Mouse (Mus musculus) limb, embryonic 14.5 days (tissue): ENCODE data around the gene Irf2. TPM values are rescaled to one million over a fixed set of nuclear protein-coding genes. Genes with fewer than 3 reads are reported as not detected.

Source experiments
- ATAC-seq: fragments of 200-750 bp; cut with Nextera tagmentation; 2 replicates; pipeline ENCODE4 v1.8.0; 2017; ENCODE audit warnings: low read depth, moderate number of reproducible peaks, moderate TSS enrichment; ENCODE audit not compliant: low FRiP score
- DNase-seq: peaks from one replicate; pipeline ENCODE4 v3.0.0-alpha.2; 2015; ENCODE audit warnings: low spot score
- H3K27ac ChIP-seq: fragments of 300-500 bp; sonication (generic); replicated peaks from 2 replicates; pipeline ENCODE4 v1.5.1; 2014; ENCODE audit warnings: low read depth, mild to moderate bottlenecking, low read length, moderate library complexity, mixed read lengths
- H3K27me3 ChIP-seq: fragments of 300-500 bp; sonication (generic); 2 replicates; pipeline ENCODE4 v1.6.1; 2014; ENCODE audit warnings: low read length, mixed read lengths; ENCODE audit not compliant: control insufficient read depth, insufficient read depth
- H3K36me3 ChIP-seq: fragments of 300-500 bp; sonication (generic); 2 replicates; pipeline ENCODE4 v1.6.1; 2014; ENCODE audit warnings: mild to moderate bottlenecking, low read length, moderate library complexity, mixed read lengths; ENCODE audit not compliant: control insufficient read depth, insufficient read depth
- H3K4me1 ChIP-seq: fragments of 300-500 bp; sonication (generic); 2 replicates; pipeline ENCODE4 v1.6.1; 2014; ENCODE audit warnings: antibody characterized with exemption, low read length, mixed read lengths; ENCODE audit not compliant: control insufficient read depth, insufficient read depth
- H3K4me2 ChIP-seq: fragments of 300-500 bp; sonication (generic); replicated peaks from 2 replicates; pipeline ENCODE4 v1.6.1; 2014; ENCODE audit warnings: low read depth, mild to moderate bottlenecking, low read length, moderate library complexity; ENCODE audit not compliant: severe bottlenecking
- H3K4me3 ChIP-seq: fragments of 300-500 bp; sonication (generic); replicated peaks from 2 replicates; pipeline ENCODE4 v1.5.1; 2014; ENCODE audit warnings: low read length
- H3K9ac ChIP-seq: fragments of 300-500 bp; sonication (generic); 2 replicates; pipeline ENCODE4 v1.6.1; 2014; ENCODE audit warnings: mild to moderate bottlenecking, low read depth, low read length, moderate library complexity; ENCODE audit not compliant: severe bottlenecking
- H3K9me3 ChIP-seq: fragments of 300-500 bp; sonication (generic); 2 replicates; pipeline ENCODE4 v1.6.1; 2016; ENCODE audit warnings: low read length; ENCODE audit not compliant: control insufficient read depth
- POLR2A ChIP-seq: fragments of 200-500 bp; IDR thresholded peaks from 2 replicates; pipeline ENCODE4 v1.8.0; 2012; ENCODE audit warnings: inconsistent platforms, mild to moderate bottlenecking, moderate library complexity, borderline replicate concordance; ENCODE audit not compliant: insufficient read depth, insufficient read length; ENCODE audit errors: extremely low read depth
- WGBS: fragments of 180-500 bp; shearing (Covaris S2); extraction: QIAGEN DNeasy Blood & Tissue Kit; methylation state at CpG from one replicate; pipeline ENCODE4 v1.1.7; 2014; 5-methylcytosine and 5-hydroxymethylcytosine counted together
- polyA plus RNA-seq, 2 experiments: library from polyadenylated mRNA; depleted of rRNA in 1 of 2; stranded (reverse) in 1 of 2; unstranded in 1 of 2; fragments of >200 nt; fragmentation: Nextera tagmentation in 1 of 2; extraction: Ambion mirVana in 1 of 2; gene quantifications; 2 replicates each; pipeline versions ENCODE4 v1.2.1 to v1.2.3; 2012 to 2014

The Irf2 gene
- polyA plus RNA-seq, 2 experiments: 15.1 to 16.8 TPM

DNA sequence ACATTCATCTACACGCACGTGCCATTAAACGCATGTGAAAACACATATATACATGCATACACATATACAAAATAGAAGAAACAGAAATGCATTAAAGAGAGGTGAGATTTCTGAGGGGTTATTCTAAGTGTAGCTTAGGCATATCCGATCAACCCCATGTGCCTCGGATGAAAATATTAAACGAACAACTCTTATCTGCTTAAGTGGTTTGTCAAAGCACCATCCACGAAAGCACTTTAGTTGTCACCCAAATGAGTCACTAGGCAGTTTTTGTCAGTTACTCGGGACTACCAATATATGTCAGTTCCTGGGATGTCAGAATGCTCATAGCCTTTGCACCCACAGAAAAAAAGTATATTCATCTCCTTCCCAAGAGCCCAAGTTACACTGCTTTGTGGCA, 21.2 kb upstream of the Irf2 start:
- WGBS: 92% methylated on average over 8 of the region's 8 CpGs
- ATAC-seq (no peak), DNase-seq (no peak)
- no peaks in the 10 kb centered on the region for H3K27me3 ChIP-seq
- H3K36me3 ChIP-seq: no peaks in the 10 kb centered on the region
- H3K27ac ChIP-seq: no peak overlapping the region
- 0 out of 2 replicates have a peak, but pooled peaks cover 6% of the 10 kb centered on the region for H3K4me1 ChIP-seq
- no peak overlapping the region for H3K9ac ChIP-seq
- H3K9me3 ChIP-seq: no peaks in the 10 kb centered on the region
- H3K4me2 ChIP-seq: no peak overlapping the region
- H3K4me3 ChIP-seq: no peak overlapping the region
- no peak for TF ChIP-seq POLR2A

DNA sequence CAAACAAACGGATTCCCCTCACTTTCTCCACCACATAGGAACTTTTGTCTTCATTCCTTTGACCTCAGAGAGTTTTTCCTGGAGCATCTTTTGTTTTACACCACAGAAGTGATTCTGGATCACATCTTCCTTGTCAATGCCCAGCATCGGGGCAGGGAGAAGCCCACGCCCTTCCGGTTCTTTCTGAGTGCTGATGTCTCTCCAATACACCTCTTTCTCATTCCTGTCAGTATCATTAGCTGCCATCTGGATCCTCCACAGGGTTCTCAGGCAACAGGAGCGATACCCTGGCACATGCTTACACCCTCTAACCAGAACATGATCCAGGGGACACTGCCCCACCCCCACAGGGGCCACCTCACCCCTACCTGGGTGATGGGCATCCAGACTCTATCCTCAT, 20.8 kb upstream of the Irf2 start:
- Histone ChIP-seq H3K36me3 (no peaks in the 10 kb centered on the region), H3K27ac (no peak overlapping the region), H3K9me3 (no peaks in the 10 kb centered on the region), H3K4me2 (no peak overlapping the region), H3K4me1 (0 out of 2 replicates have a peak, but pooled peaks cover 6% of the 10 kb centered on the region), H3K9ac (no peak overlapping the region), H3K4me3 (no peak overlapping the region), H3K27me3 (no peaks in the 10 kb centered on the region)
- ATAC-seq (no peak), DNase-seq (no peak)
- 84% methylated on average over 5 of the region's 5 CpGs for WGBS
- no peak for TF ChIP-seq POLR2A

DNA sequence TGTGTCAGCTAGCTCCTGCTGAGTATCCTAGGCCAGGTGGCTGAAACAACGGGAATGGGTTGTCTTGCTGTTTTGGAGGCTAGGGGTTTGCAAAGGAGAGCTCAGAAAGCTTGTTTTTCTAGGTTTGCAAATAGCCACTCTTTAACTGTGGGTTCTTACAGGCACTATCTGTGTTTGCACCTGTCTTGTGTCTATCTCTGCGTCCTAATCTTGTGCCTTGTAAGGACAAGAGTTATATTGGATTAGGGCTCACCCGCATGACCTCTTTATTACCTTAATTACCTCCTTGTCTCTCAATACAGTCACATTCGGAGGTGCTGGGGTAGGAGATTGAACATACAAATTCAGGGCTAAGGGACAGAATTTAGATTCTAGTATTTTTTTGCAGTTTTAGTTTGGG, 18.9 kb upstream of the Irf2 start:
- H3K27ac ChIP-seq: no peak overlapping the region
- no peak for DNase-seq
- no peak for ATAC-seq
- H3K27me3 ChIP-seq: no peaks in the 10 kb centered on the region
- no peak overlapping the region for H3K9ac ChIP-seq
- no peak overlapping the region for H3K4me2 ChIP-seq
- H3K4me3 ChIP-seq: no peak overlapping the region
- 0 out of 2 replicates have a peak, but pooled peaks cover 6% of the 10 kb centered on the region for H3K4me1 ChIP-seq
- no peak for TF ChIP-seq POLR2A
- H3K36me3 ChIP-seq: no peaks in the 10 kb centered on the region
- no peaks in the 10 kb centered on the region for H3K9me3 ChIP-seq
- 48% methylated on average over 4 of the region's 4 CpGs for WGBS

DNA sequence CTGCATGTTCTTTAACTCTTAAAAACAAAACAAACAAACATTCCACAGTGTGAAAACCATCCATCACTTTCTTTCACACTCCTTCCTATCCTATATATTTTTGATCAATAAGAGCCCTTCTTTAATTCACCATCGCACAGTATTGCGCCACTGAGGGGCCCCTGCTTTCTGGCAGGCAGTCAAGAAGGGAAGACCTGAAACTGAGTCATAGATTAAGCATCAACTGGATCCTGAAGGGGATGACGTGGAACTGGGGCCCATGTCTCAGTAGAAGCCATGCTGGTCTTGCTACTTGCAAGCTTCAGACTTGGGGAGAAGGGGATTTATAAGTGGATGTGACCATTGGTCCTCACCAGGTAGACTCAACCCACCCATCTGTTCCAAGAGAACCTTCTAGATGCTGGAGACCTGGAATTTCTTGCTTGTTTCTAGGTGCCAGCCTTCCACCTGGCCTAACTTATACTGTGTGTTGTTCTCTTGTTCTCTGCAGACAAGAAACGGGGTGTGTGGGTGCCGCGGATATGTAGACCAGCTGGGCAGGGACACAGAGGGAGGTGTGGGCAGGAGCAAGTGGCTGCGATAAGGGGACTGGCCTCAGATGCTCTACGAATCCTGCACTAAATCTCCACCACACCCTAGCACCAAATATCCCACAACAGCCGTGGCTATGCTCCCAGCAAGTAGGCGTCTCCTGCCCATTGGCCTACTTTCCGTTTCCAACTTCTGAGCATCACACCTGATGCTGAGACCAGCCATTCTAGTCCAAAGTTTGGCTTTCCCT, 18.3 kb upstream of the Irf2 start:
- no peak overlapping the region for H3K27ac ChIP-seq
- H3K4me2 ChIP-seq: no peak overlapping the region
- no peak for TF ChIP-seq POLR2A
- no peaks in the 10 kb centered on the region for H3K27me3 ChIP-seq
- no peak overlapping the region for H3K9ac ChIP-seq
- no peaks in the 10 kb centered on the region for H3K9me3 ChIP-seq
- no peak for DNase-seq
- no peak for ATAC-seq
- WGBS: 85% methylated on average over 11 of the region's 11 CpGs
- no peaks in the 10 kb centered on the region for H3K36me3 ChIP-seq
- H3K4me1 ChIP-seq: 0 out of 2 replicates have a peak, but pooled peaks cover 3% of the 10 kb centered on the region
- no peak overlapping the region for H3K4me3 ChIP-seq

DNA sequence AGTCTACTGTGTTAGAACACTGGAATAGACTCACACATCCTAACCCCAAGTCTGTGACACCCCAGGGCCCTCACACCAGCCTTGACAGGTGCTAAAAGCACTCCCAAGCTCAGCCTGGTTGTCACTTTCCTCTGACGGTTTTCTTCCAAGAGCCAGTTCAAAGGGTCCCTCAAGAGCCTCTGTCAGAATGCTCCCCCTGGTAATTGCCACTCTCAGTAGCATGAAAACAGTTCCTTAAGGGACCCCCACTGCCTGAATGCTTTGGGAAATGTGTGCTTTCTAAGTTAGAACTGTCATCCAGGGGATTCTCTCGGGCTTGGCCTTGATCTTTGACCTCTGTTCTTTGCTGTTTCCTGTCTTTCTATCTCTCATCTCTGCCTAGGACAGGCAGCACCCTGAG, 17.0 kb upstream of the Irf2 start:
- no peak overlapping the region for H3K27ac ChIP-seq
- H3K9me3 ChIP-seq: no peaks in the 10 kb centered on the region
- no peak overlapping the region for H3K4me3 ChIP-seq
- ATAC-seq: no peak
- no peaks in the 10 kb centered on the region for H3K36me3 ChIP-seq
- no peak overlapping the region for H3K4me2 ChIP-seq
- DNase-seq: no peak
- 28% methylated on average over 2 of the region's 2 CpGs for WGBS
- no peak overlapping the region for H3K9ac ChIP-seq
- no peak for TF ChIP-seq POLR2A
- H3K4me1 ChIP-seq: peaks cover 4% of the 10 kb centered on the region; the same call in 1 of the 2 replicates
- no peaks in the 10 kb centered on the region for H3K27me3 ChIP-seq
